Mouse (Mus musculus) heart, embryonic 14.5 days (tissue): ENCODE results near the gene 2200002D01Rik. TPM values are rescaled to one million over a fixed set of nuclear protein-coding genes. Genes with fewer than 3 reads are reported as not detected.
"Not testable (repeated sequence)": the region's sequence is repeated elsewhere in the genome, so short reads cannot be mapped to it uniquely, and the experiment has no call there.

ENCODE experiments used
- ATAC-seq: fragments of 200-750 bp; cut with Nextera tagmentation; 2 replicates; pipeline ENCODE4 v1.8.0; 2017; ENCODE audit warnings: low read depth, moderate TSS enrichment; ENCODE audit not compliant: insufficient number of reproducible peaks, insufficient read depth, low FRiP score
- H3K27ac ChIP-seq, 2 experiments: fragments of 200-500 bp in 1 of 2; fragments of 300-500 bp in 1 of 2; sonication (generic) in 1 of 2; replicated peaks in 1 of 2; 2 replicates each; pipeline ENCODE4 v1.5.1; 2012 to 2014; ENCODE audit warnings: low read depth in 2 of 2, low read length in 2 of 2, control low read depth in 1 of 2, mild to moderate bottlenecking in 1 of 2, mixed read lengths in 1 of 2; ENCODE audit not compliant: control insufficient read depth in 1 of 2, insufficient read depth in 1 of 2
- H3K27me3 ChIP-seq: fragments of 300-500 bp; sonication (generic); 2 replicates; pipeline ENCODE4 v1.6.1; 2014; ENCODE audit warnings: mild to moderate bottlenecking, low read length, control low read depth; ENCODE audit not compliant: control insufficient read depth, insufficient read depth
- H3K36me3 ChIP-seq: fragments of 300-500 bp; sonication (generic); 2 replicates; pipeline ENCODE4 v1.6.1; 2014; ENCODE audit warnings: mild to moderate bottlenecking, control low read depth, low read length, mixed read lengths; ENCODE audit not compliant: control insufficient read depth, insufficient read depth
- H3K4me1 ChIP-seq, 2 experiments: fragments of 200-500 bp in 1 of 2; fragments of 300-500 bp in 1 of 2; sonication (generic) in 1 of 2; 2 replicates each; pipeline ENCODE4 v1.6.1; 2012 to 2014; ENCODE audit warnings: low read length in 2 of 2, control low read depth in 1 of 2, mixed read lengths in 1 of 2; ENCODE audit not compliant: control insufficient read depth in 2 of 2, insufficient read depth in 2 of 2
- H3K4me2 ChIP-seq: fragments of 300-500 bp; sonication (generic); 2 replicates; pipeline ENCODE4 v1.6.1; 2014; ENCODE audit warnings: mild to moderate bottlenecking, low read length
- H3K4me3 ChIP-seq, 2 experiments: fragments of 200-500 bp in 1 of 2; fragments of 300-500 bp in 1 of 2; sonication (generic) in 1 of 2; 2 replicates each; pipeline ENCODE4 v1.5.1; 2012 to 2014; ENCODE audit warnings: low read length in 2 of 2, mild to moderate bottlenecking in 2 of 2, control low read depth in 1 of 2, low read depth in 1 of 2, moderate library complexity in 1 of 2; ENCODE audit not compliant: control insufficient read depth in 1 of 2, insufficient read depth in 1 of 2
- H3K9ac ChIP-seq: fragments of 300-500 bp; sonication (generic); 2 replicates; pipeline ENCODE4 v1.6.1; 2014; ENCODE audit warnings: mild to moderate bottlenecking, low read length
- H3K9me3 ChIP-seq: fragments of 300-500 bp; sonication (generic); 2 replicates; pipeline ENCODE4 v1.6.1; 2016; ENCODE audit warnings: low read length, control low read depth; ENCODE audit not compliant: control insufficient read depth
- WGBS: fragments of 180-500 bp; shearing (Covaris S2); extraction: QIAGEN DNeasy Blood & Tissue Kit; methylation state at CpG from one replicate; pipeline ENCODE4 v1.1.7; 2014; 5-methylcytosine and 5-hydroxymethylcytosine counted together
- polyA plus RNA-seq: library from polyadenylated mRNA; unstranded; fragments of >200 nt; fragmentation: Nextera tagmentation; extraction: Ambion mirVana; gene quantifications from 2 replicates; pipeline ENCODE4 v1.2.1, GENCODE M21; 2014

The 2200002D01Rik gene
- polyA plus RNA-seq, 1 experiment from 2014 or later, result 5.9 TPM

- no peak overlapping the region for H3K27ac ChIP-seq
- H3K9me3 ChIP-seq, result peaks cover 6% of the 10 kb centered on the region
These were observed 23.4 kb downstream of the 2200002D01Rik start for GRCm38 (mm10) chr7:29224756-29225394.

GRCm38 (mm10) chr7:29214846-29215245, 33.4 kb downstream of the 2200002D01Rik start:
- no peak for ATAC-seq
- Histone ChIP-seq H3K4me1 (peaks cover 4 to 5% of the 10 kb centered on the region in 2 experiments; a peak in 1 of 4 replicates), H3K27me3 (peaks cover 8% of the 10 kb centered on the region; the same call in 1 of the 2 replicates), H3K27ac (no peak overlapping the region), H3K9ac (no peak overlapping the region), H3K36me3 (no peaks in the 10 kb centered on the region), H3K4me2 (no peak overlapping the region), H3K4me3 (no peak overlapping the region), H3K9me3 (peaks cover 23% of the 10 kb centered on the region)
- WGBS, result 45% methylated on average over 15 of the region's 15 CpGs

More at GRCm38 (mm10) chr7:29224756-29225394, 23.4 kb downstream of the 2200002D01Rik start:
- H3K4me1 ChIP-seq, result no peaks in the 10 kb centered on the region
- ATAC-seq, result no peak
- H3K27me3 ChIP-seq, result no peaks in the 10 kb centered on the region
- H3K4me3 ChIP-seq, result no peak overlapping the region
- H3K4me2 ChIP-seq, result no peak overlapping the region
- peaks cover 18% of the 10 kb centered on the region; the same call in 1 of the 2 replicates for H3K36me3 ChIP-seq
- 20% methylated on average over 16 of the region's 16 CpGs for WGBS
- H3K9ac ChIP-seq, result no peak overlapping the region

- H3K27me3 ChIP-seq, result peaks cover 8% of the 10 kb centered on the region; the same call in 1 of the 2 replicates
- peaks cover 4 to 5% of the 10 kb centered on the region in 2 experiments; a peak in 1 of 4 replicates for H3K4me1 ChIP-seq
- no peak overlapping the region for H3K4me2 ChIP-seq
- H3K4me3 ChIP-seq, result no peak overlapping the region
- no peak overlapping the region for H3K27ac ChIP-seq
- 54% methylated on average over 2 of the region's 2 CpGs for WGBS
- H3K9ac ChIP-seq, result no peak overlapping the region
- no peaks in the 10 kb centered on the region for H3K36me3 ChIP-seq
- no peak for ATAC-seq
- peaks cover 18% of the 10 kb centered on the region for H3K9me3 ChIP-seq
These were observed 34.0 kb downstream of the 2200002D01Rik start for GRCm38 (mm10) chr7:29214236-29214635.

GRCm38 (mm10) chr7:29213675-29214082, 34.6 kb downstream of the 2200002D01Rik start, which contains the start of gene Catsperg1:
Catsperg1 (minus strand) TSS chr7:29214035.
- no peak for ATAC-seq
- Histone ChIP-seq H3K27me3 (peaks cover 8% of the 10 kb centered on the region; the same call in 1 of the 2 replicates), H3K9ac (no peak within 1 kb of the TSS), H3K36me3 (no peaks in the 10 kb centered on the region), H3K4me1 (peaks cover 4 to 5% of the 10 kb centered on the region in 2 experiments; a peak in 1 of 4 replicates), H3K4me2 (0 out of 2 replicates have a peak within 1 kb of the TSS, but pooled peaks have one; percentile 11), H3K4me3 (no peak within 1 kb of the TSS), H3K9me3 (peaks cover 18% of the 10 kb centered on the region), H3K27ac (no peak within 1 kb of the TSS)
- 8% methylated on average over 20 of the region's 20 CpGs for WGBS

GRCm38 (mm10) chr7:29212775-29213560, 35.3 kb downstream of the 2200002D01Rik start:
- not testable (repeated sequence) for ATAC-seq, H3K27me3 ChIP-seq, H3K36me3 ChIP-seq, H3K9ac ChIP-seq, H3K4me3 ChIP-seq, H3K27ac ChIP-seq, H3K4me1 ChIP-seq
- Histone ChIP-seq H3K4me2 (0 out of 2 replicates have a peak overlapping the region, but pooled peaks have one; percentile 11), H3K9me3 (peaks cover 18% of the 10 kb centered on the region)
- 16% methylated on average over 40 of the region's 40 CpGs for WGBS

GRCm38 (mm10) chr7:29212199-29212765, 36.0 kb downstream of the 2200002D01Rik start:
- peaks cover 8% of the 10 kb centered on the region; the same call in 1 of the 2 replicates for H3K27me3 ChIP-seq
- H3K9ac ChIP-seq, result no peak overlapping the region
- no peaks in the 10 kb centered on the region for H3K36me3 ChIP-seq
- peaks cover 4 to 5% of the 10 kb centered on the region in 2 experiments; a peak in 1 of 4 replicates for H3K4me1 ChIP-seq
- no peak overlapping the region for H3K27ac ChIP-seq
- H3K4me2 ChIP-seq, result peak overlapping the region; percentile 58
- H3K4me3 ChIP-seq, result peak overlapping the region; percentile 44 to 59; a peak in 2 of 4 replicates
- ATAC-seq, result no peak
- 14% methylated on average over 26 of the region's 26 CpGs for WGBS
- H3K9me3 ChIP-seq, result peaks cover 14% of the 10 kb centered on the region; the same call in 1 of the 2 replicates
